Mouse (Mus musculus) forebrain, embryonic 13.5 days (tissue): ENCODE measurements at regions not wholly inside any gene's neighbourhood (a gene's known extent, or its start where the extent isn't known, plus 50 kb on each side); places are given as distances from the start of the nearest gene placed in this dataset.
A peak's percentile ranks its signal among the peaks of the same experiment; 100 is the strongest.

Experiments
- ATAC-seq: fragments of 200-750 bp; cut with Nextera tagmentation; 2 replicates; pipeline ENCODE4 v1.8.0; 2017
- H3K27ac ChIP-seq: fragments of 300-500 bp; sonication (generic); 2 replicates; pipeline ENCODE4 v1.5.1; 2015; ENCODE audit warnings: inconsistent platforms, mild to moderate bottlenecking, moderate library complexity
- H3K27me3 ChIP-seq: fragments of 300-500 bp; sonication (generic); 2 replicates; pipeline ENCODE4 v1.6.1; 2015; ENCODE audit warnings: mild to moderate bottlenecking, inconsistent platforms
- H3K36me3 ChIP-seq: fragments of 300-500 bp; sonication (generic); 2 replicates; pipeline ENCODE4 v1.6.1; 2015; ENCODE audit warnings: mild to moderate bottlenecking, inconsistent platforms; ENCODE audit not compliant: poor library complexity, severe bottlenecking
- H3K4me1 ChIP-seq: fragments of 300-500 bp; sonication (generic); 2 replicates; pipeline ENCODE4 v1.6.1; 2015; ENCODE audit warnings: inconsistent platforms
- H3K4me2 ChIP-seq: fragments of 300-500 bp; sonication (generic); 2 replicates; pipeline ENCODE4 v1.6.1; 2015; ENCODE audit warnings: inconsistent platforms, mild to moderate bottlenecking, moderate library complexity
- H3K4me3 ChIP-seq: fragments of 300-500 bp; sonication (generic); 2 replicates; pipeline ENCODE4 v1.5.1; 2015; ENCODE audit warnings: mild to moderate bottlenecking, inconsistent platforms
- H3K9ac ChIP-seq: fragments of 300-500 bp; sonication (generic); 2 replicates; pipeline ENCODE4 v1.6.1; 2015; ENCODE audit warnings: mild to moderate bottlenecking, inconsistent platforms
- H3K9me3 ChIP-seq: fragments of 300-500 bp; sonication (generic); replicated peaks from 2 replicates; pipeline ENCODE4 v1.6.1; 2016; ENCODE audit warnings: inconsistent platforms
- WGBS: fragments of 180-500 bp; shearing (Covaris S2); methylation state at CpG from one replicate; pipeline ENCODE4 v1.1.7; 2015; 5-methylcytosine and 5-hydroxymethylcytosine counted together

DNA sequence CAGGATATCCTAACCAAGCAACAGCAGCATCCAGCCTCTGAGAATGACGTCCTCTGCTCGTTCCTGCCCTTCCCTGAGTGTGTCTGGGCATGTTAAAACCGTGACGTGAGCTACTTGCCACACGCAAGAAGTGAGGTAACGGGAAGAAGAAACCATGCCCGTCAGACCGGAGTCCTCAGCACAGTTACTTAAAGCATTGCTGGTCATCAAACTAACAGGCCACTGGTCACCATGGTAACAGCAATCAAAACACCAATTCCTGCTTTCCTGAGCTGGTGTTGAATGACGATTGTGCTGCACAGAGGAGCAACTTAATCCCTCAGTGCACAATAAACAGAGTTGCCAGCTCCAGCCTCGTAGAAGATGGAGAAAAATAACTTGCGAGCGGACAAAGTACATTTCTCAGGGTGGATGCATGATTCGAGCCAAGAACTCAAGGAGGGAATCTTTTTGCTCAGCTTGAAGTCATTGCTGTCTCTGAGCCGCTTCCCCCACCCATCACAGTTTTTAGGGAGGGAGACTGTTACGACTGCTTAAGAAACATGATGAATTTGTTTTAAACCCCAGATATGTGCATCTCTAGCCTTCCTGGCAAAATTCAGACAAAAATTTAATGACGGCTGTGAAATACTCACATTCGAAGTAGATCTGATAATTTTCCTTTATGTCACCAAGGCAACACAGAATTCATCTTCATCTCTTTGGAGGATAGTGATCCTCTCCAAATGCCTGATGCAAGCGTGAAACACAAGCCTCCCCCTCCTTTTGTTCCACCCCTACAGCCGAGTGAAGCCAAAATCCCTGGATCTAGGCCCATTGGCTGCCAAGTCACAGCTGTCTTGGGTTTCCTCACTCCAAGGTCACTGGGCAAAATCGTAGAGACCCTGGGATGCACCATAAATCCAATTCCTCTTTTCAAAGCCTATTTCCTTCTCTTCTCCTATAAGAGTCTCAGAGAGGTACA lies 95.6 kb upstream of the Gm26657 start:
- H3K27ac ChIP-seq = peak overlapping the region; percentile 25; the same call in 1 of the 2 replicates
- H3K9me3 ChIP-seq = no peaks in the 10 kb centered on the region
- peak overlapping the region; percentile 23 for H3K4me3 ChIP-seq
- H3K4me1 ChIP-seq = peaks cover 20% of the 10 kb centered on the region
- WGBS = 15% methylated on average over 20 of the region's 20 CpGs
- peak overlapping the region; percentile 34; the same call in 1 of the 2 replicates for H3K9ac ChIP-seq
- ATAC-seq = peak; percentile 89
- H3K27me3 ChIP-seq = no peaks in the 10 kb centered on the region
- peak overlapping the region; percentile 51 for H3K4me2 ChIP-seq
- no peaks in the 10 kb centered on the region for H3K36me3 ChIP-seq

DNA sequence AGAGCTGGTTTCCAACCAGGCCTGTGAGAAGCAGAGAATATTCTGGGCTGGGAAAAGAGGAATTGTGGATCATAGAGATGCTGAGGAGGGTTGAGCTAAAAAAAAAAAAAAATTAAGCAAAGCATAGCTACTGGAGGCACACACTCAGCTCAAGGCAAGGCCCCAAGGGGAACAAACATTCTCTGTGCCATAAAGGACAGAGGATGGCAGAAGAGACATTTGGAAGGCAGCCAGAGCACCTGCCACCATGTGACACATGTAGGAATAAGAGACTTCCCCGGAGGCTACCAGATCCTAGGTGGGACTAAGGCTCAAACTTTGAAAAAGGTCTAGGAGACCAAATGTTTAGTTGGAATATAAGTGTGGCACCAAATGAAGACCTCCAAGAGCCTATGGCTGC lies 96.4 kb upstream of the Gm26657 start:
- Histone ChIP-seq H3K9me3 (no peaks in the 10 kb centered on the region), H3K4me3 (no peak overlapping the region), H3K9ac (no peak overlapping the region), H3K4me2 (peak overlapping the region; percentile 51), H3K27me3 (no peaks in the 10 kb centered on the region), H3K27ac (peak overlapping the region; percentile 25), H3K36me3 (no peaks in the 10 kb centered on the region), H3K4me1 (peaks cover 20% of the 10 kb centered on the region)
- peak; percentile 41; the same call in 1 of the 2 replicates for ATAC-seq
- WGBS = 54% methylated on average over 1 of the region's 1 CpGs

DNA sequence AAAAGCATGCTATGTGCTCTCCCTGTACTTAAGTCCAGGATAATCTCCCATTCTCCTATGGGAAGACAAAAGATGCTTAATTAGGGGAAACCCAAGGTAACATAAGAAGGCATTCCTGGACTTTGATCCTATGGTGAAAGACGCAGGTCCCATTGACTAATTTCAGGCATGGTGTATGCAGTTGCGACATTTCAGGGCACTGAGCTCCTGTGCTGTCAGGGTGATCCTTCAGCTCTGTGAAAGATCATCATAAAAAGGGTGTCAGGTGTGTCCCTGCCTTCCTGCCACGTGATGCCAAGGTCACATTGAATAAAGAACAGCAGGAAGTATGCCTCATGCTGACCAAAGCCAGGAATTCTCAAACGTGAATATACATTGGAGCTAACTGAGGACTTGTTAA lies 100.2 kb upstream of the Gm26657 start:
- Histone ChIP-seq H3K9me3 (no peaks in the 10 kb centered on the region), H3K27ac (no peak overlapping the region), H3K4me1 (peaks cover 18% of the 10 kb centered on the region), H3K9ac (no peak overlapping the region), H3K27me3 (no peaks in the 10 kb centered on the region), H3K36me3 (no peaks in the 10 kb centered on the region), H3K4me3 (no peak overlapping the region), H3K4me2 (no peak overlapping the region)
- 30% methylated on average over 4 of the region's 4 CpGs for WGBS
- ATAC-seq = no peak

DNA sequence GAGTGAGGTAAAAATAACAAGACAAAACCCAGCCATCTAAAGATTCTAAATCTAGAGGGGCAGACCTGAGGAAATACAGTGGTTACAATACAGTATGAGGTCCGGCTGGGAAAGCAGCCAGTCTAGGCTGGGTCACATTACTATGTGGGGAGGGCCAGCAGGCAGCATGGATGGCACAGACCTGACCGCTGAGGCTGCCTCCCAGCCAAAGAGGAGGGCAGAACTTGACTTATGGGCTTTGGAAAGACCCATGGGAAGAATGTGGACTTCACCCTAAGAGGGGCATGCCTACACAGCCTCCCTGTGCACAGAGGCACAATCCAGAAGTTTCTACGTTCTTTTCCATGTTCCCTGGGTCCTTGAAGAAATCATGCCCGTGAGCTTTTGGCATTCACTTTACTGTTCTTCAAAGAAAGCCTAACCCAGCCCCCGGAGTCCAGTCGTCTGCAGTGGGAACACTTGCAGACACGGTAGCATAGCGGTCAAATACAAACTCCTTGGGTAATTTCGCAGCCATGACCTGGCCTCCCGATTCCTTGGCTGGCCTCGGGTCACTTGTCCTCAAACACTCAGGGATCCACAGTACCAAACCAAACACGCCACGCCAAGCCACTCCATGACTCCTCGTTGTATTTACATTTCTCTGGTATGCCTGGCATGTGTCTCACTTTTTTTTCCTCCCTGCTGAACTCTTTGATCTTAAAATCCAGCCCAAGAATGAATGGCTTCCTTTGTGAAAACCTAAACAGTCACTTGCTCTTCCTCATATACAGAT lies 101.0 kb upstream of the Gm26657 start:
- 63% methylated on average over 14 of the region's 14 CpGs for WGBS
- Histone ChIP-seq H3K9ac (no peak overlapping the region), H3K36me3 (no peaks in the 10 kb centered on the region), H3K27me3 (no peaks in the 10 kb centered on the region), H3K9me3 (no peaks in the 10 kb centered on the region), H3K4me1 (peaks cover 10% of the 10 kb centered on the region), H3K27ac (no peak overlapping the region), H3K4me3 (no peak overlapping the region), H3K4me2 (no peak overlapping the region)
- no peak for ATAC-seq

DNA sequence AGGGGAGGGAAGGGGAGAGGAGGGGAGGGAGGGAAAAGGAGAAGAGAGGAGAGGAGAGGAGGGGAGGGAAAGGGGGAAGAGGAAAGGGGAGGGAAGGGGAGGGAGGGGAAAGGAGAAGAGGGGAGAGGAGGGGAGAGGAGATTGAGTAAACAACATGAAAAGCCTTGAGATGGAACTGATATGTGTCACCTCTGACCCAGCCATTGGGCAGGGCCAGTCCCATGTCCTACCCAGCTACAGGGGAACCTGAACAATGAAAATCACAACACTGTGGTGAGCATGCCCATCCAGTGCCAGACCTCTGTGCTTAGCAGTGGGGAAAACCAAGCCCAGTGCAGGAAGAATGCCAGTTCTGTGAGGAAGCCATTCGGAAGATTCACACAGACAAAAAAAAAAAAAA lies 103.6 kb upstream of the Gm26657 start:
- WGBS = 78% methylated on average over 1 of the region's 1 CpGs
- Histone ChIP-seq H3K4me2 (no peak overlapping the region), H3K9me3 (no peaks in the 10 kb centered on the region), H3K36me3 (no peaks in the 10 kb centered on the region), H3K9ac (no peak overlapping the region), H3K4me3 (no peak overlapping the region), H3K4me1 (no peaks in the 10 kb centered on the region), H3K27me3 (no peaks in the 10 kb centered on the region), H3K27ac (no peak overlapping the region)
- ATAC-seq = no peak

DNA sequence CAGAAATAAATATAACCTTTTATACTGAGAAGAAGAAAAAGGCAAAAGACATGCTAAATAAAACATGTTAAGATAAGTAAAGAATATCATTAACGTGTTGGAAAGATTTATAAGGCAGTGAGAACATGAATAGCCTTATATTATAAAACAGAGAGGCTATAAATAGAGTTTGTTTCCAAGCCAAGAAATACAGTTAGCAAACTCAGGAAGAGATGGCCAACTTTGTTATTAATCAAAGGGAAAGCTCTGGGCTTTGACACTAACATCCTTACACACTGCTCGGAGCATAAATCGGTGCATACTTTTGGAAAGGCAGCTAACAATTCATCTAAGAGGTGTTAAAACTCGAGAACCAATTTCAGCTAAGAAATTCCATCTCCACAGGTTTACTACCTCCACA lies 106.3 kb upstream of the Gm26657 start:
- no peaks in the 10 kb centered on the region for H3K4me1 ChIP-seq
- H3K4me2 ChIP-seq = no peak overlapping the region
- no peak overlapping the region for H3K27ac ChIP-seq
- no peak overlapping the region for H3K4me3 ChIP-seq
- H3K36me3 ChIP-seq = no peaks in the 10 kb centered on the region
- H3K9ac ChIP-seq = no peak overlapping the region
- 84% methylated on average over 4 of the region's 4 CpGs for WGBS
- no peak for ATAC-seq
- H3K9me3 ChIP-seq = no peaks in the 10 kb centered on the region
- H3K27me3 ChIP-seq = no peaks in the 10 kb centered on the region

DNA sequence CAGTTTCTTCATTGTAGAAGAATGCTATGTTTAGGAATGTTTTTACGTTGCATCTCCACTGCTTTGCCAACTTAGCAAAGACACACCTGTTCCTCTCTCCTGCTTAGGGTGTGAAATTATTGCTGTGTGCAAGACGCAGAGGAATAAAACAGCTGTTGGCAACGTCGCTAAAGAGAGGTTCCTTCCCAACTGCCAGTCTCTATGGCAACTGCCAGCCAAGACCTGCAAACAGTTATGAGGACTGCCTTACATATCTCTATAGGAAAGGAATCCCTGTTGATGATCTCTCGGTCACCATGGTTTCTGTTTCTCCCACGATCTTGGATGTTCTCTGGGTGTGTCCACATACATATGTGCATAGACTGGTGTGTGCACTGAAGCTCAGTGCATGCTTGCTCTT lies 109.6 kb upstream of the Gm26657 start:
- Histone ChIP-seq H3K4me2 (no peak overlapping the region), H3K36me3 (no peaks in the 10 kb centered on the region), H3K27me3 (no peaks in the 10 kb centered on the region), H3K4me1 (no peaks in the 10 kb centered on the region), H3K4me3 (no peak overlapping the region), H3K9ac (no peak overlapping the region), H3K27ac (no peak overlapping the region), H3K9me3 (no peaks in the 10 kb centered on the region)
- ATAC-seq = 0 out of 2 replicates have a peak, but pooled peaks have one; percentile 24
- WGBS = 84% methylated on average over 6 of the region's 6 CpGs

DNA sequence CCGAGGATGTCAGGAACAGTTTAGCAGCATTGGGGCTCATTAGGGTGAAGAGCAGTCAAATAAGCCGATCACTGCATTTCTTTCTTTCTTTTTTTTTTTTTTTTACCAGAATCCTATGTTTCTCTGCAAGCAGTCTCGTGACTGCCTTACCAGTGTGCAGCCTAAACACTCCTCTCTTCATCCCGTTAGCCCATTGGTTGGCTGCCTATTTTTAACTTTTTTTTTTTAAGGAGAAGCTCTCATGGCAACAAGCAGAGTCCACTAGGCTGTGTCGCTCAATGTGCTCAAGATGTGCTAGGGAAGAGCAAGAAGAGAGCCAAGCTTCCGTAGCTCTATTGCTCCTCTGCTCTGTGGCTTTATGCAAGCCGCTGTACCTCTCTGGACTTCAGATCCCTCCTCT lies 112.7 kb upstream of the Gm26657 start:
- Histone ChIP-seq H3K36me3 (no peaks in the 10 kb centered on the region), H3K4me1 (no peaks in the 10 kb centered on the region), H3K4me3 (no peak overlapping the region), H3K27me3 (no peaks in the 10 kb centered on the region), H3K27ac (no peak overlapping the region), H3K9me3 (no peaks in the 10 kb centered on the region), H3K4me2 (no peak overlapping the region), H3K9ac (no peak overlapping the region)
- WGBS = 65% methylated on average over 7 of the region's 7 CpGs
- no peak for ATAC-seq

DNA sequence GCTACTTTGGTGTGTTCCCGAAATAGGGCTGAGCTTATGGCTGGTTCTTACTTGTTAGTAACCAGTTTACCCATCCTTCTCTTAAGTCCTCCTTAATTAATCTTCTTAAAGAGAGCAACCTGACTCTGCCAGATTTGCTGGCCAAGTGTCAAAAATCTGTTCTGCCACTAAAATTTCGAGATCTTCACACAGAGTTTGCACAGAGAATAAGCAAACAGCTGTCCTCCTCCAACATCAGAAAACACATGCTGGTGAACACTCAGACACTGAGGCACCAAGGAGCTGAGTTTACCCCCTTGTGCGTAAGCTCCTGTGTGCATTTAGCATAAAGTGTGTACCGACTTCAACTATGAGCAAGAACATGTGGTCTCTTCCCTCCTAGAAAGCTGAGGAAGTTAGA lies 118.1 kb upstream of the Gm26657 start:
- Histone ChIP-seq H3K9me3 (0 out of 2 replicates have a peak, but pooled peaks cover 3% of the 10 kb centered on the region), H3K4me3 (no peak overlapping the region), H3K36me3 (no peaks in the 10 kb centered on the region), H3K27ac (no peak overlapping the region), H3K9ac (no peak overlapping the region), H3K4me1 (no peaks in the 10 kb centered on the region), H3K4me2 (no peak overlapping the region), H3K27me3 (no peaks in the 10 kb centered on the region)
- 83% methylated on average over 4 of the region's 4 CpGs for WGBS
- no peak for ATAC-seq

DNA sequence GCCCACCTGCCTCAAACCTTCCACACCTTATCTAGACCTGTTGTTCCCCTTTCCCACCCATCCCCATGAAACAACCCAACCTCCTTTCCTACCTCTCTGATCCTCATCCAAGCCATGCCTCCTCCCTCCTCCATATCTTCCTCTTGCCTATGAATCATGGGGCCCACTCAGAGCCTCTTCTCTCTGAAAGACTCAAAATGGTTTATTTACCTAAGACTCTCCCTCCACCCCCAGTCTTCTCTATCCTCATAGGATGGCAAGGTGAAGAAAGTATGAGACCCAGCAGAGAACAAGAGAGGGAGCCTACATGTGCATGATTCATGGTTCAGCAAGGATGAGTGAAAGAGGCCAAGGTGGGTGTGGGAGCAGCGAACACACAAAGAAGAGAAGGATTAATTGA lies 118.5 kb upstream of the Gm26657 start:
- H3K9ac ChIP-seq = no peak overlapping the region
- no peak overlapping the region for H3K4me2 ChIP-seq
- no peak overlapping the region for H3K4me3 ChIP-seq
- 0 out of 2 replicates have a peak, but pooled peaks cover 3% of the 10 kb centered on the region for H3K9me3 ChIP-seq
- no peak for ATAC-seq
- H3K27me3 ChIP-seq = no peaks in the 10 kb centered on the region
- no peak overlapping the region for H3K27ac ChIP-seq
- H3K4me1 ChIP-seq = no peaks in the 10 kb centered on the region
- H3K36me3 ChIP-seq = no peaks in the 10 kb centered on the region
- WGBS = 79% methylated on average over 1 of the region's 1 CpGs

DNA sequence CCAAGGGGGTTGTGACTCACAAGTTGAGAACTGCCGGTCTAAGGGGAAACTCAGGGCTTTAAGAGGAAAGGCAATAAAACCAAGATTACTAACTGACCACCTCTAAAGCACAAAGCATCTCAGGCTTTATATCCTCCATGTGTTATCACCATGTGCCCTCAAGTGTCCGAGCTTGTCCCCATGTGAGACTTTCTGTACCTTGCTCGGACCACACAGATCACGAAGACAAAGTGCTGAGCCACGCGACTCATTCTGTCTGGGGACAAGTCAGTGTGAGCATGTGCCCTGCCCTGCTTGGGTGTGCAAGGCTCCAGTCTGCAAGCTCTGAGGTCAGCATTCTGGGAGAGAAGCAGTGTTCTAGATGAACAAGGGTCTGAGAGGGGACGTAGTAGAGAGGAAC lies 119.2 kb upstream of the Gm26657 start:
- Histone ChIP-seq H3K27me3 (no peaks in the 10 kb centered on the region), H3K4me3 (no peak overlapping the region), H3K9me3 (0 out of 2 replicates have a peak, but pooled peaks cover 3% of the 10 kb centered on the region), H3K9ac (no peak overlapping the region), H3K4me1 (no peaks in the 10 kb centered on the region), H3K27ac (no peak overlapping the region), H3K36me3 (no peaks in the 10 kb centered on the region), H3K4me2 (no peak overlapping the region)
- WGBS = 92% methylated on average over 7 of the region's 7 CpGs
- no peak for ATAC-seq

DNA sequence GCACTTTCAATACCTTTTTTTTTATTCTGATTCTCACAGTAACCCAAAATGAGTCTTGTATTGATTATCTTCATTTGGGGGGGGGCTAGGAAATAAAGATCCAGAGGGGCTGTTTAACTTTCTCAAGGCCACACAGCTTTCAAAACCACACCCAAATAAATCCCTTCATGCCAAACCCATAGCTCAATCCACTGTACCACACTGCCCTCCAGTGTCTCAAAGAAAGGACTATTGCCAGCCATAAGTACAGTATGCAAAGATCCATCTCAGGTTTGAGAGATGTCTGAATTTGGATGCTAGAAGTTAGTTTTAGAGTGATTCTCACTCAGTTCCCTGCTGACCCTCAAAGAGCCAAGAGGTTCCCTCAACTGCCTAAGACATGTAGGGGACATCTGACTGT lies 120.1 kb upstream of the Gm26657 start:
- Histone ChIP-seq H3K4me1 (no peaks in the 10 kb centered on the region), H3K4me3 (no peak overlapping the region), H3K36me3 (no peaks in the 10 kb centered on the region), H3K9ac (no peak overlapping the region), H3K27me3 (no peaks in the 10 kb centered on the region), H3K27ac (no peak overlapping the region), H3K4me2 (no peak overlapping the region), H3K9me3 (0 out of 2 replicates have a peak, but pooled peaks cover 3% of the 10 kb centered on the region)
- ATAC-seq = no peak
